Mouse (Mus musculus) stomach, embryonic 14.5 days (tissue): Measurements from ENCODE around the gene Igfbp2. TPM values are rescaled to one million over a fixed set of nuclear protein-coding genes. Genes with fewer than 3 reads are reported as not detected.

Experiments
- ATAC-seq: fragments of 200-750 bp; cut with Nextera tagmentation; 2 replicates; pipeline ENCODE4 v1.8.0; 2017; ENCODE audit warnings: low read depth, moderate TSS enrichment; ENCODE audit not compliant: insufficient number of reproducible peaks, insufficient read depth, low FRiP score
- H3K27ac ChIP-seq: fragments of 300-500 bp; sonication (generic); 2 replicates; pipeline ENCODE4 v1.5.1; 2014; ENCODE audit warnings: mild to moderate bottlenecking, low read length, moderate library complexity, mixed read lengths
- H3K27me3 ChIP-seq: fragments of 300-500 bp; sonication (generic); 2 replicates; pipeline ENCODE4 v1.6.1; 2014; ENCODE audit warnings: low read length, control low read depth, mixed read lengths; ENCODE audit not compliant: control insufficient read depth, insufficient read depth
- H3K36me3 ChIP-seq: fragments of 300-500 bp; sonication (generic); 2 replicates; pipeline ENCODE4 v1.6.1; 2014; ENCODE audit warnings: mild to moderate bottlenecking, control low read depth, low read length, moderate library complexity, mixed read lengths; ENCODE audit not compliant: control insufficient read depth, insufficient read depth
- H3K4me1 ChIP-seq: fragments of 300-500 bp; sonication (generic); 2 replicates; pipeline ENCODE4 v1.6.1; 2014; ENCODE audit warnings: low read length, control low read depth, mixed read lengths; ENCODE audit not compliant: control insufficient read depth, insufficient read depth
- H3K4me2 ChIP-seq: fragments of 300-500 bp; sonication (generic); replicated peaks from 2 replicates; pipeline ENCODE4 v1.6.1; 2014; ENCODE audit warnings: low read depth, low read length, control low read depth
- H3K4me3 ChIP-seq: fragments of 300-500 bp; sonication (generic); 2 replicates; pipeline ENCODE4 v1.5.1; 2014; ENCODE audit warnings: low read depth, low read length, control low read depth
- H3K9ac ChIP-seq: fragments of 300-500 bp; sonication (generic); replicated peaks from 2 replicates; pipeline ENCODE4 v1.6.1; 2014; ENCODE audit warnings: low read depth, mild to moderate bottlenecking, control low read depth, low read length, moderate library complexity, mixed read lengths
- H3K9me3 ChIP-seq: fragments of 300-500 bp; sonication (generic); 2 replicates; pipeline ENCODE4 v1.6.1; 2016; ENCODE audit warnings: low read depth, low read length, control low read depth; ENCODE audit not compliant: control insufficient read depth
- WGBS: fragments of 180-500 bp; shearing (Covaris S2); extraction: QIAGEN DNeasy Blood & Tissue Kit; methylation state at CpG from one replicate; pipeline ENCODE4 v1.1.7; 2014; 5-methylcytosine and 5-hydroxymethylcytosine counted together
- polyA plus RNA-seq: library from polyadenylated mRNA; unstranded; fragments of >200 nt; fragmentation: Nextera tagmentation; extraction: Ambion mirVana; gene quantifications from 2 replicates; pipeline ENCODE4 v1.2.1, GENCODE M21; 2014

The Igfbp2 gene
- 631 and 633 TPM in 2 replicates for polyA plus RNA-seq

DNA sequence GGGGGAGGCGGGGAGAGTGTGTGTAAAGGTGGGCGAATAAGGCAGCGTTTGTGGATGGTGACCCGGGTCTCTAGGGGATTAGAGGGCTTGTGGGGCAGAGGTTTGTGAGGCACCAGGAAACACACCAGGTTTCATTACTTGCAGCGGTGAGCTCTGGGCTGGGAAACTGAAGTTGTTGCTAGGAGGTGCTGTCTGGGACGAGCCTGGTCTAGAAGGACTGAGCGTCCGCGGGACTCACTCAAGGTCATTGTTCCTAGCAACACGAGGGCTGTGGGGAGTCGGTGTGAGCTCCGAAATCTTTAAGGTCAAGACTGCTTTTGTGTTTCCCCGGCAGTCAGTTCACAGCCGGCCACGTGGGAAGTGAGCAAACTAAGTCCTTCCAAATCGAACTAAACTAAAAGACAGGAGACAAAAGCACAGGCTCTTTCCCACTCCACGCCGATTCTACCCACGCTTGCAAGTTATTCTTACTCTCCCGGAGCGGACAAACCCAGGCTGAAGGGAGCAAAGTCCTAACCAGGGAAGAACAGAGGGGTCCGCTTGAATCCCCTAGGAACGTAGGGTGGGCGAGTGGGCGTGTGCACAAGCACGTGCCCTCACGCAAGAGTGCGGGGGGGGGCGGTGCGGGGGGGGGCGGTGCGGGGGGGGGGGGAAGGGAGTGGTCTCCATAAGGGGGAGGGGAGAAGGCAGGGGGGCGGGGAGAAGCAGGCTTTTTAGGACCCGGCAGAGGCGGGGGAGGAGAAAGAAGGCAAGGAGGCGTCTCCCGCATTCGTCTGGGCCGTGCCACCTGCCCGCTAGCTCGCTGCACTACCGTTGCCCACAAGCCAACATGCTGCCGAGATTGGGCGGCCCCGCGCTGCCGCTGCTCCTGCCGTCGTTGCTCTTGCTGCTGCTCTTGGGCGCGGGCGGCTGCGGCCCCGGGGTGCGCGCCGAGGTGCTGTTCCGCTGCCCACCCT, at the start of gene Igfbp2:
TSS of gene Igfbp2 (plus strand) at position 753 of the 956 bp plus-strand sequence.
- peaks cover 22% of the 10 kb centered on the region for H3K4me1 ChIP-seq
- H3K4me3 ChIP-seq, result peak within 1 kb of the TSS; percentile 79
- no peaks in the 10 kb centered on the region for H3K9me3 ChIP-seq
- H3K27me3 ChIP-seq, result no peaks in the 10 kb centered on the region
- WGBS, result 2% methylated on average over 46 of the region's 58 CpGs
- peak within 1 kb of the TSS; percentile 94 for H3K4me2 ChIP-seq
- peak; percentile 65 for ATAC-seq
- peak within 1 kb of the TSS; percentile 88 for H3K27ac ChIP-seq
- peak within 1 kb of the TSS; percentile 68 for H3K9ac ChIP-seq
- H3K36me3 ChIP-seq, result no peaks in the 10 kb centered on the region

DNA sequence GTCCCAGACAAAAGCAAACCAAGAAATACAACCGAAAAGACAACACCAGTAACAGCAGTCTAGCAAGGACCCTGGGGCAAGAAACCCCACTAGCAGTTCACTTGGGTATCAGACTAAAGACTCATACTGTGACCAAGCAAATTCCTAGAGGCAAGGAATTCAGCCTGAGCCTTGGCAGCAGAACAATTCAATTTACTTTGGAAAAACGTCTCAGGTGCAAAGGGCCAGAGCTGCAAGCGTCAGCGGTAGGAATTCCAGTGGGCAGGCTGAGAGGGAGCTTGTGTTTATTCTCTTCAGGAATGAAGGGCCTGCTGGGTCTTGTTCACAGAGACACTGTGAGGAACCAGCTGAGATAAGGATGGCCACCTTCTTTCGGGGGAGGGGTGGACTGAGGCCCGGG, 45.5 kb upstream of the Igfbp2 start:
- Histone ChIP-seq H3K9ac (no peak overlapping the region), H3K36me3 (no peaks in the 10 kb centered on the region), H3K27me3 (no peaks in the 10 kb centered on the region), H3K4me2 (no peak overlapping the region), H3K4me1 (peaks cover 13% of the 10 kb centered on the region), H3K4me3 (no peak overlapping the region), H3K9me3 (no peaks in the 10 kb centered on the region), H3K27ac (peak overlapping the region; percentile 3; the same call in 1 of the 2 replicates)
- WGBS, result 17% methylated on average over 6 of the region's 6 CpGs
- ATAC-seq, result peak; percentile 42; the same call in 1 of the 2 replicates

DNA sequence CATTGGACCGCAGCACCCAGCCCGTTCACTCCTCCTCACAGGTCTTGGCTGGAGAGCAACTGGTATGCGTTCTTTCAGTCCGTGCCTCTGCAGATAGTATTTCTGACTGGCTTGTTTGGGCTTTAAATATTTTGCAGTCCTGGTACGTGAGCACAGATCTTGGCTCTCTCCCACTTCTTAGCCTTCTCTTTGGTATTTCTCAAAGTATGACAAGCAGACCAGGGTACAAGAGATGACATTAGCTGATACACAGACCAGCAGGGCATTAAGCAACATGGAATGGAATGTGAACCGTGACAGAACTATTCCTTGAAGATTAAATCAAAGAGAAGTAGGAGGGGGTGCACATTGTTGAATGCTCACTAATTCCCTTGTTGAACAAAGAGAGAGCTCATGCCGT, 43.6 kb upstream of the Igfbp2 start:
- 0 out of 2 replicates have a peak, but pooled peaks have one; percentile 39 for ATAC-seq
- peaks cover 13% of the 10 kb centered on the region for H3K4me1 ChIP-seq
- H3K27ac ChIP-seq, result no peak overlapping the region
- no peaks in the 10 kb centered on the region for H3K36me3 ChIP-seq
- H3K4me2 ChIP-seq, result no peak overlapping the region
- no peak overlapping the region for H3K9ac ChIP-seq
- no peak overlapping the region for H3K4me3 ChIP-seq
- 19% methylated on average over 7 of the region's 7 CpGs for WGBS
- H3K9me3 ChIP-seq, result no peaks in the 10 kb centered on the region
- no peaks in the 10 kb centered on the region for H3K27me3 ChIP-seq

DNA sequence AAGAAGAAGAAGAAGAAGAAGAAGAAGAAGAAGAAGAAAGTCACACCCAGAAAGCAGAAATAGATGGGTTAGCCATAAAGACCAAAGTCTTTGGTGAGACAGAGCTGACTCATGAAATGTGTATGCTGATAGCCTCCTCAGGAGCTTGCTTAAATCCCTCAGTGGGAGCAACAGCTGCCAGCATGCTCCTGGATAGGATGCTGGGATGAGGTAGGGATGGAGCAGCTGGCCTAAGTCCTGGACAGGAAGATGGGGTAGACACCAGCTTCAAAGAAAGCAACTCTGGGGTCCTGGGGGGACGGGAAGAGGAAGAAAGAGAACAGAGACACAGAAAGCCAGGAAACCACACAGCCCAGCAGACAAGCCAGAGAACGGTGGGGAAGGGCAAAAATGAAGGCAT, 41.0 kb upstream of the Igfbp2 start:
- H3K9ac ChIP-seq, result no peak overlapping the region
- no peaks in the 10 kb centered on the region for H3K27me3 ChIP-seq

DNA sequence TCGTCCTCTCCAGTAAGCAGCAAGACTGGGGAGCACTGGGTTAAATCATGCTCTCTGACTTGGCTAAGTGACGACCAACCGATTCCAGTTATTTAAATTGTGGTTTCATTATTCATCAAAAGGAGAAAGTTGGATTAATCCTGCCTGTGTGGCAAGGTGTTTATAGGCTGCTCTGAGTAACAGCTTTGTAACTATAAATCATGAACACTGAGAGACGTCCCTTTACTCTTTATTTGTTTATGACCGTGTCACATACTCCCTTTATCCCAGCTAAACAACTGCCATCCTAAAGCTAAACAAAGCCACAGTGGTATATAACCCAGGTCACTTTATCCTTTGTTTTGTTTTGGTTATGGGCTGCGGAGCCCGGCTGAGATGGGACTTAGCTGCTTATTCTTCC, 40.3 kb upstream of the Igfbp2 start:
- no peak overlapping the region for H3K27ac ChIP-seq
- H3K4me1 ChIP-seq, result peaks cover 13% of the 10 kb centered on the region
- no peaks in the 10 kb centered on the region for H3K36me3 ChIP-seq
- H3K27me3 ChIP-seq, result no peaks in the 10 kb centered on the region
- no peak overlapping the region for H3K9ac ChIP-seq
- H3K4me3 ChIP-seq, result no peak overlapping the region
- ATAC-seq, result no peak; the same call in 1 of the 2 replicates
- H3K9me3 ChIP-seq, result no peaks in the 10 kb centered on the region
- 23% methylated on average over 7 of the region's 7 CpGs for WGBS
- H3K4me2 ChIP-seq, result no peak overlapping the region

More for the DNA sequence above, 41.0 kb upstream of the Igfbp2 start:
- Histone ChIP-seq H3K9me3 (no peaks in the 10 kb centered on the region), H3K4me1 (peaks cover 13% of the 10 kb centered on the region), H3K36me3 (no peaks in the 10 kb centered on the region), H3K27ac (no peak overlapping the region), H3K4me3 (no peak overlapping the region), H3K4me2 (no peak overlapping the region)
- ATAC-seq, result no peak
- WGBS, result 48% methylated on average over 2 of the region's 2 CpGs

DNA sequence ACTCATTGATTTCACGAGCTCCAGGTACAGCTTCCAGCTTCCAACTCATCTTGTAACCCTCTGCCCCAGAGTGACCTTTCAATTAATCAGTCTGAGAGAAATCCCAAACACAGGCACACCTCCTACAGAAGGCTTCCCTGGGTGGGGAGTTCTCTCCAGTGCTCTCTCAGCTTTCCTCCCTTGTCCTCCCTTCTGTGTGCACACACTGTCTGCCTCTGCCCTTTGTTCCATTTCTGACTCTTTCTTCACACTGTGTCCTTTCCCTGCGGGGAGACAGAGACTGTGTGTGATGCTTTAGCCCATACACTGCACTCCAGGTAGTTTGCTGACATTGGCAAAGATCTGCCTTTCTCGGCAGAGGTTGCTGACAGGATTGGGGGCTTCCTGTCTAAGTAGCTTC, 33.6 kb upstream of the Igfbp2 start:
- Histone ChIP-seq H3K9ac (no peak overlapping the region), H3K27me3 (no peaks in the 10 kb centered on the region), H3K4me1 (no peaks in the 10 kb centered on the region), H3K9me3 (no peaks in the 10 kb centered on the region), H3K36me3 (no peaks in the 10 kb centered on the region), H3K27ac (no peak overlapping the region), H3K4me3 (no peak overlapping the region), H3K4me2 (no peak overlapping the region)
- ATAC-seq, result no peak
- 20% methylated on average over 3 of the region's 3 CpGs for WGBS

DNA sequence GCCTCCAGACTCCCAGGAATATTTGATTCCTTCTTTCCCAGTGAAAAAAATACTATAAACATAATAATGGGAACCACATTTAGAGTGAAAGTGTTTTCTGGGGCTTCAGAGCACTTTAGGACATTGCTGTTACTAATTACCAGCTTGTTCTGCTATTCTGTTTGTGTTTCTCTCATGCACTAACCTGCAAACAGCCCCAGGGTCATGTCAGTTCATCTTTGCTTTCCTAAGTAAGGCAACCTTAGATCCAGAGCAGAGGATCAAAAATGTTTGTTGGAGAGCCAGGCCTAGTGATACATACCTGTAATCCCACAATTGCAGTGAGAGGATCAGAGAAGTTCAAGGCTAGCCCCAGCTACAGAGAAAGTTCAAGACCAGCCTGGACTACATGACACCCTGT, 32.6 kb upstream of the Igfbp2 start:
- Histone ChIP-seq H3K4me3 (no peak overlapping the region), H3K4me1 (no peaks in the 10 kb centered on the region), H3K36me3 (no peaks in the 10 kb centered on the region), H3K9ac (no peak overlapping the region), H3K9me3 (no peaks in the 10 kb centered on the region), H3K4me2 (no peak overlapping the region), H3K27ac (no peak overlapping the region), H3K27me3 (no peaks in the 10 kb centered on the region)
- no peak for ATAC-seq

DNA sequence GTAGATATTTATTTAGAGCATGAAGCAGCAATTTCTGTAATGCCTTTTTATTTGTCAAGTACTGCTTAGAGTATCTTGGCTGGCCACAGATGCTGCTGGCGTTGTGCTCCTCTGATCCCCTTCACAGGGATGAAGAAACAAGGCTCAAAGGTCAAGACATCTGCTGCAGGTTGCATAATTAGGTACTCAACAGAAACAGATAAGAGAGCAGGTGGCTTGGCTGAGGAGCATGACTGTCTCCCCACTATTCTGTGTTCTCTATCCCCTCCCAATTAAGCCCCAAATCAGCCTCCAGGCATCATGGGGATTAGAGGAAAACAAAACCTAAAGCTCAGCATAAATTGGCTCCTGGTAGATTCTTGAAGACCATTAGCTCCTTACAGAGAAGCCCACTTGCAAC, 32.0 kb upstream of the Igfbp2 start:
- no peak overlapping the region for H3K4me2 ChIP-seq
- H3K9ac ChIP-seq, result no peak overlapping the region
- ATAC-seq, result no peak
- no peaks in the 10 kb centered on the region for H3K9me3 ChIP-seq
- H3K36me3 ChIP-seq, result no peaks in the 10 kb centered on the region
- H3K4me3 ChIP-seq, result no peak overlapping the region
- no peaks in the 10 kb centered on the region for H3K27me3 ChIP-seq
- H3K27ac ChIP-seq, result no peak overlapping the region
- no peaks in the 10 kb centered on the region for H3K4me1 ChIP-seq
- 34% methylated on average over 1 of the region's 1 CpGs for WGBS
